Comparison of ENCODE assay signal across 36 mouse cellular contexts in the genomic region with DNA sequence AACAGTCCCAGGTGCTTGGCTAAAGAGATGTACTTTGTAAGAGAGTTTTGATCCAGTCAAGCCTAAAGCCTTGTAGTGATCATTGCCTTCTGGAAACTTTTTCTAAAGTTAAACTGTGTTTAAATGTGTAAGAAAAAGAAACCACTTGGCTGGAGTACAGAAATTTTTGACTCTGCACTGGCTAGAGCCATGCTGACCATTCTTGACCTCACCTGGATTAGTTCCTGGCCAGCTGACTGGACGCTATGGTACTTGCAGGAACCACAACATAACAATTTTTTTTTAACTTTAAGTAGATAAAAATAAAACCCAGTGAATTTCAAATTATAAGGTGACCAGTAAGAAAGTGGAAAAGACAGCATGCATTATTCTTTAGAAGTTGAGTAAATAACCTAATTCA. TPM values are rescaled to one million over a fixed set of nuclear protein-coding genes. Genes with fewer than 3 reads are reported as not detected.
"Had no signal": no experiment of that assay in that cellular context is flagged by ENCODE, and none has a peak within 500 bp of the region (broad histone marks: within the 10 kb centered on the region; RNA-seq: fewer than 3 reads in every experiment).

No protein-coding gene starts in this region.

- H3K9me3 ChIP-seq: heart, embryonic 13.5 days; heart, embryonic 15.5 days; hindbrain, embryonic 10.5 days; hindbrain, embryonic 12.5 days; intestine, embryonic 15.5 days; limb, embryonic 10.5 days; limb, embryonic 12.5 days; liver, embryonic 13.5 days; liver, embryonic 15.5 days had no signal

- H3K4me1 ChIP-seq: hindbrain, embryonic 10.5 days; hindbrain, embryonic 12.5 days; intestine, embryonic 15.5 days; limb, embryonic 10.5 days; limb, embryonic 12.5 days; liver, embryonic 13.5 days; liver, embryonic 15.5 days had no signal

- H3K4me3 ChIP-seq: heart, adult 2 months; heart, embryonic 13.5 days; heart, embryonic 15.5 days; hindbrain, embryonic 10.5 days; hindbrain, embryonic 12.5 days; intestine, embryonic 15.5 days; layer of hippocampus, adult 2 months; left cerebral cortex, adult 2 months; limb, embryonic 10.5 days; limb, embryonic 12.5 days; liver, embryonic 13.5 days; liver, embryonic 15.5 days had no signal

- H3K9ac ChIP-seq: heart, embryonic 13.5 days; heart, embryonic 15.5 days; hindbrain, embryonic 12.5 days; hindbrain, embryonic 14.5 days; intestine, embryonic 15.5 days; limb, embryonic 12.5 days; liver, embryonic 13.5 days; liver, embryonic 15.5 days; liver, postnatal 0 days had no signal

- H3K4me2 ChIP-seq: heart, embryonic 11.5 days; heart, embryonic 13.5 days; heart, embryonic 15.5 days; hindbrain, embryonic 12.5 days; hindbrain, embryonic 14.5 days; intestine, embryonic 15.5 days; limb, embryonic 12.5 days; liver, embryonic 11.5 days; liver, embryonic 13.5 days; liver, embryonic 15.5 days had no signal

- ATAC-seq: hindbrain, embryonic 16.5 days; inflammation-experienced regulatory T-cells, adult 6 months; intestine, embryonic 15.5 days; intestine, postnatal 0 days; liver, postnatal 0 days had no signal

- H3K27ac ChIP-seq: heart, adult 2 months; heart, embryonic 13.5 days; heart, embryonic 15.5 days; hindbrain, embryonic 10.5 days; hindbrain, embryonic 12.5 days; hindbrain, embryonic 14.5 days; intestine, embryonic 15.5 days; kidney, postnatal 0 days; layer of hippocampus, adult 2 months; left cerebral cortex, adult 2 months; limb, embryonic 10.5 days; limb, embryonic 12.5 days; liver, embryonic 13.5 days; liver, embryonic 15.5 days had no signal

- H3K27me3 ChIP-seq: heart, embryonic 13.5 days; heart, embryonic 15.5 days; hindbrain, embryonic 12.5 days; intestine, embryonic 15.5 days; limb, embryonic 12.5 days; liver, embryonic 13.5 days; liver, embryonic 15.5 days had no signal

- H3K36me3 ChIP-seq: heart, embryonic 13.5 days; heart, embryonic 15.5 days; hindbrain, embryonic 10.5 days; hindbrain, embryonic 12.5 days; intestine, embryonic 15.5 days; limb, embryonic 10.5 days; limb, embryonic 12.5 days; liver, embryonic 13.5 days; liver, embryonic 15.5 days had no signal

- DNase-seq: gastrocnemius, postnatal 14 days; gastrocnemius, postnatal 36 days; heart, adult 11 months; heart, adult 2 months; heart, postnatal 14 days; heart, postnatal 4 days; kidney, adult 18-20 months; kidney, postnatal 4 days; liver, embryonic 13.5 days; liver, postnatal 0 days had no signal

RNA-seq across cellular contexts. Expression of a gene that starts 28.0 kb away (rescaled TPM):
- total RNA-seq: gastrocnemius, adult 18-20 months; gastrocnemius, postnatal 36 days; layer of hippocampus, adult 2 months; layer of hippocampus, postnatal 25 days; left cerebral cortex, adult 2 months; left cerebral cortex, postnatal 36 days had no signal
- polyA plus RNA-seq: hindbrain, embryonic 16.5 days; inflammation-experienced regulatory T-cells, adult 6 months; intestine, postnatal 0 days had no signal

RNA-seq across cellular contexts. Expression of a gene that starts 45.7 kb away (rescaled TPM):
- total RNA-seq: gastrocnemius, adult 18-20 months; gastrocnemius, adult 8-10 months; gastrocnemius, postnatal 14 days; gastrocnemius, postnatal 36 days; heart, adult 2 months; heart, postnatal 14 days; heart, postnatal 4 days; layer of hippocampus, adult 2 months; layer of hippocampus, postnatal 10 days; layer of hippocampus, postnatal 25 days; left cerebral cortex, adult 2 months; left cerebral cortex, postnatal 14 days; left cerebral cortex, postnatal 36 days had no signal
- polyA plus RNA-seq: heart, adult 2 months; heart, embryonic 11.5 days; heart, embryonic 13.5 days; heart, embryonic 15.5 days; heart, postnatal 0 days; hindbrain, embryonic 10.5 days; hindbrain, embryonic 12.5 days; hindbrain, embryonic 16.5 days; kidney, embryonic 14.5 days; kidney, postnatal 0 days; limb, embryonic 10.5 days; limb, embryonic 12.5 days; limb, embryonic 14.5 days; liver, embryonic 11.5 days; liver, embryonic 13.5 days; liver, embryonic 15.5 days had no signal

RNA-seq across cellular contexts. Expression of a gene that starts 56.5 kb away (rescaled TPM):
- total RNA-seq: gastrocnemius, adult 18-20 months; gastrocnemius, adult 8-10 months; gastrocnemius, postnatal 14 days; gastrocnemius, postnatal 36 days; heart, adult 2 months; heart, postnatal 14 days; heart, postnatal 4 days; layer of hippocampus, adult 2 months; layer of hippocampus, postnatal 10 days; layer of hippocampus, postnatal 25 days; left cerebral cortex, adult 2 months; left cerebral cortex, postnatal 14 days; left cerebral cortex, postnatal 36 days had no signal
- polyA plus RNA-seq: heart, adult 2 months; heart, embryonic 11.5 days; heart, embryonic 13.5 days; heart, embryonic 15.5 days; heart, postnatal 0 days; hindbrain, embryonic 10.5 days; hindbrain, embryonic 12.5 days; hindbrain, embryonic 14.5 days; hindbrain, embryonic 16.5 days; inflammation-experienced regulatory T-cells, adult 6 months; kidney, embryonic 14.5 days; limb, embryonic 10.5 days; limb, embryonic 12.5 days; liver, embryonic 11.5 days; liver, embryonic 13.5 days; liver, embryonic 15.5 days; liver, postnatal 0 days had no signal
